Mouse (Mus musculus) liver, postnatal 0 days (tissue): Measurements from ENCODE around the gene Camk1g.

Experiments
- CTCF ChIP-seq: sonication (generic); IDR thresholded peaks from 2 replicates; pipeline ENCODE4 v1.5.1; 2016; ENCODE audit warnings: antibody characterized with exemption, low read depth
- EP300 ChIP-seq: IDR thresholded peaks from 2 replicates; pipeline ENCODE4 v1.6.1; 2016; ENCODE audit warnings: antibody characterized with exemption, low read depth, mild to moderate bottlenecking

DNA sequence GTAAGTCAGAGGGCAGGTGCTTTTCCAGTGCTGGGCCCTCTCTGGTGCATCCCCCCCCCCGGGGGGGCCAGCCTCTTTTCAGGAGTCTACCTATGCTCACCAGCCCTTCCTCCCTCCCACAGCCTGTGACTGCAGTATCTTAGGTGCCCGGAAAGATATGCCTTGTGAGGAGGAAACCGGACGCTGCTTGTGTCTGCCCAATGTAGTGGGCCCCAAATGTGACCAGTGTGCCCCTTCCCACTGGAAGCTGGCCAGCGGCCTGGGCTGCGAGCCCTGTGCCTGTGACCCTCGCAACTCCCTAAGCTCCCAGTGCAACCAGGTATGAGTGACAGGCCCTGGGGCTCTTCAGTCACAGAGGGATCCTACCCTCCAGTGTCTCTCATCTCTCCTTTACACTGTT is 39.5 kb downstream of the Camk1g start:
- no peak for TF ChIP-seq CTCF
- TF ChIP-seq EP300 = no peak
